Mouse (Mus musculus): ENCODE results near the gene Oard1. TPM values are rescaled to one million over a fixed set of nuclear protein-coding genes. Genes with fewer than 3 reads are reported as not detected.

Oard1 gene
- polyA plus RNA-seq, 2 experiments: 28.5 to 46.8 TPM

- no peak overlapping the region for H3K4me2 ChIP-seq (replicated peaks; ENCODE audit: low read depth, low read length, severe bottlenecking)
- H3K9me3 ChIP-seq (ENCODE audit: control insufficient read depth, low read length): no peaks in the 10 kb centered on the region
- DNase-seq (ENCODE audit: low spot score) (no peak), ATAC-seq (ENCODE audit: low FRiP score, low read depth) (no peak)
- 81% methylated on average over 13 of the region's 13 CpGs for WGBS
- H3K4me1 ChIP-seq (ENCODE audit: control insufficient read depth, insufficient read depth, low read length): no peaks in the 10 kb centered on the region
- no peak overlapping the region for H3K4me3 ChIP-seq (replicated peaks; ENCODE audit: low read length)
- no peak overlapping the region for H3K27ac ChIP-seq (replicated peaks; ENCODE audit: low read depth, low read length)
- no peaks in the 10 kb centered on the region for H3K27me3 ChIP-seq (ENCODE audit: control insufficient read depth, insufficient read depth, low read length)
- H3K9ac ChIP-seq (ENCODE audit: low read depth, low read length, severe bottlenecking): no peak overlapping the region
- no peaks in the 10 kb centered on the region for H3K36me3 ChIP-seq (ENCODE audit: control insufficient read depth, insufficient read depth, low read length)
- no peak for TF ChIP-seq POLR2A (IDR thresholded peaks at IDR 0.05; ENCODE audit: borderline replicate concordance, extremely low read depth, insufficient read depth, insufficient read length)
These were observed 41.0 kb downstream of the Oard1 start for GRCm38 (mm10) chr17:48450666-48451352.

GRCm38 (mm10) chr17:48451353-48451675 lies 41.5 kb downstream of the Oard1 start, which contains the start of gene Tspo2:
Tspo2 (minus strand) TSS chr17:48451522.
- H3K4me2 ChIP-seq (replicated peaks; ENCODE audit: low read depth, low read length, severe bottlenecking): no peak within 1 kb of the TSS
- DNase-seq (ENCODE audit: low spot score) (no peak), ATAC-seq (ENCODE audit: low FRiP score, low read depth) (no peak)
- H3K4me1 ChIP-seq (ENCODE audit: control insufficient read depth, insufficient read depth, low read length): no peaks in the 10 kb centered on the region
- no peak within 1 kb of the TSS for H3K4me3 ChIP-seq (replicated peaks; ENCODE audit: low read length)
- no peak within 1 kb of the TSS for H3K27ac ChIP-seq (replicated peaks; ENCODE audit: low read depth, low read length)
- no peaks in the 10 kb centered on the region for H3K9me3 ChIP-seq (ENCODE audit: control insufficient read depth, low read length)
- no peaks in the 10 kb centered on the region for H3K27me3 ChIP-seq (ENCODE audit: control insufficient read depth, insufficient read depth, low read length)
- no peak within 1 kb of the TSS for H3K9ac ChIP-seq (ENCODE audit: low read depth, low read length, severe bottlenecking)
- WGBS: 56% methylated on average over 7 of the region's 7 CpGs
- no peaks in the 10 kb centered on the region for H3K36me3 ChIP-seq (ENCODE audit: control insufficient read depth, insufficient read depth, low read length)
- no peak for TF ChIP-seq POLR2A (IDR thresholded peaks at IDR 0.05; ENCODE audit: borderline replicate concordance, extremely low read depth, insufficient read depth, insufficient read length)

- ATAC-seq (ENCODE audit: low FRiP score, low read depth): no peak
- WGBS: 69% methylated on average over 9 of the region's 9 CpGs
- no peaks in the 10 kb centered on the region for H3K36me3 ChIP-seq (ENCODE audit: control insufficient read depth, insufficient read depth, low read length)
- no peaks in the 10 kb centered on the region for H3K27me3 ChIP-seq (ENCODE audit: control insufficient read depth, insufficient read depth, low read length)
- no peak for DNase-seq (ENCODE audit: low spot score)
- H3K27ac ChIP-seq (replicated peaks; ENCODE audit: low read depth, low read length): no peak overlapping the region
- no peaks in the 10 kb centered on the region for H3K9me3 ChIP-seq (ENCODE audit: control insufficient read depth, low read length)
- H3K4me1 ChIP-seq (ENCODE audit: control insufficient read depth, insufficient read depth, low read length): no peaks in the 10 kb centered on the region
- no peak for TF ChIP-seq POLR2A (IDR thresholded peaks at IDR 0.05; ENCODE audit: borderline replicate concordance, extremely low read depth, insufficient read depth, insufficient read length)
- H3K4me2 ChIP-seq (replicated peaks; ENCODE audit: low read depth, low read length, severe bottlenecking): no peak overlapping the region
- no peak overlapping the region for H3K9ac ChIP-seq (ENCODE audit: low read depth, low read length, severe bottlenecking)
- H3K4me3 ChIP-seq (replicated peaks; ENCODE audit: low read length): no peak overlapping the region
These were observed 42.1 kb downstream of the Oard1 start for GRCm38 (mm10) chr17:48451753-48452444.

- no peaks in the 10 kb centered on the region for H3K9me3 ChIP-seq (ENCODE audit: control insufficient read depth, low read length)
- H3K27ac ChIP-seq (replicated peaks; ENCODE audit: low read depth, low read length): no peak overlapping the region
- H3K4me1 ChIP-seq (ENCODE audit: control insufficient read depth, insufficient read depth, low read length): no peaks in the 10 kb centered on the region
- no peaks in the 10 kb centered on the region for H3K27me3 ChIP-seq (ENCODE audit: control insufficient read depth, insufficient read depth, low read length)
- no peak for TF ChIP-seq POLR2A (IDR thresholded peaks at IDR 0.05; ENCODE audit: borderline replicate concordance, extremely low read depth, insufficient read depth, insufficient read length)
- DNase-seq (ENCODE audit: low spot score): no peak
- WGBS: 73% methylated on average over 7 of the region's 7 CpGs
- H3K9ac ChIP-seq (ENCODE audit: low read depth, low read length, severe bottlenecking): no peak overlapping the region
- no peak overlapping the region for H3K4me2 ChIP-seq (replicated peaks; ENCODE audit: low read depth, low read length, severe bottlenecking)
- no peaks in the 10 kb centered on the region for H3K36me3 ChIP-seq (ENCODE audit: control insufficient read depth, insufficient read depth, low read length)
- H3K4me3 ChIP-seq (replicated peaks; ENCODE audit: low read length): no peak overlapping the region
- ATAC-seq (ENCODE audit: low FRiP score, low read depth): no peak
These were observed 43.7 kb downstream of the Oard1 start for GRCm38 (mm10) chr17:48453489-48453888.

- H3K4me2 ChIP-seq (replicated peaks; ENCODE audit: low read depth, low read length, severe bottlenecking): no peak overlapping the region
These were observed 44.4 kb downstream of the Oard1 start for GRCm38 (mm10) chr17:48454190-48454589.

More at GRCm38 (mm10) chr17:48454190-48454589, 44.4 kb downstream of the Oard1 start:
- WGBS: 56% methylated on average over 7 of the region's 7 CpGs
- no peak overlapping the region for H3K9ac ChIP-seq (ENCODE audit: low read depth, low read length, severe bottlenecking)
- H3K4me1 ChIP-seq (ENCODE audit: control insufficient read depth, insufficient read depth, low read length): no peaks in the 10 kb centered on the region
- no peaks in the 10 kb centered on the region for H3K9me3 ChIP-seq (ENCODE audit: control insufficient read depth, low read length)
- no peak overlapping the region for H3K4me3 ChIP-seq (replicated peaks; ENCODE audit: low read length)
- H3K27ac ChIP-seq (replicated peaks; ENCODE audit: low read depth, low read length): no peak overlapping the region
- DNase-seq (ENCODE audit: low spot score) (no peak), ATAC-seq (ENCODE audit: low FRiP score, low read depth) (no peak)
- no peaks in the 10 kb centered on the region for H3K36me3 ChIP-seq (ENCODE audit: control insufficient read depth, insufficient read depth, low read length)
- no peak for TF ChIP-seq POLR2A (IDR thresholded peaks at IDR 0.05; ENCODE audit: borderline replicate concordance, extremely low read depth, insufficient read depth, insufficient read length)
- H3K27me3 ChIP-seq (ENCODE audit: control insufficient read depth, insufficient read depth, low read length): no peaks in the 10 kb centered on the region
